Mouse (Mus musculus) forebrain, embryonic 13.5 days (tissue): ENCODE results near the gene Armc6. TPM values are rescaled to one million over a fixed set of nuclear protein-coding genes. Genes with fewer than 3 reads are reported as not detected.
A peak's percentile ranks its signal among the peaks of the same experiment; 100 is the strongest.

Experiments
- ATAC-seq: fragments of 200-750 bp; cut with Nextera tagmentation; 2 replicates; pipeline ENCODE4 v1.8.0; 2017
- H3K27ac ChIP-seq: fragments of 300-500 bp; sonication (generic); 2 replicates; pipeline ENCODE4 v1.5.1; 2015; ENCODE audit warnings: inconsistent platforms, mild to moderate bottlenecking, moderate library complexity
- H3K27me3 ChIP-seq: fragments of 300-500 bp; sonication (generic); 2 replicates; pipeline ENCODE4 v1.6.1; 2015; ENCODE audit warnings: mild to moderate bottlenecking, inconsistent platforms
- H3K36me3 ChIP-seq: fragments of 300-500 bp; sonication (generic); 2 replicates; pipeline ENCODE4 v1.6.1; 2015; ENCODE audit warnings: mild to moderate bottlenecking, inconsistent platforms; ENCODE audit not compliant: poor library complexity, severe bottlenecking
- H3K4me1 ChIP-seq: fragments of 300-500 bp; sonication (generic); 2 replicates; pipeline ENCODE4 v1.6.1; 2015; ENCODE audit warnings: inconsistent platforms
- H3K4me2 ChIP-seq: fragments of 300-500 bp; sonication (generic); 2 replicates; pipeline ENCODE4 v1.6.1; 2015; ENCODE audit warnings: inconsistent platforms, mild to moderate bottlenecking, moderate library complexity
- H3K4me3 ChIP-seq: fragments of 300-500 bp; sonication (generic); 2 replicates; pipeline ENCODE4 v1.5.1; 2015; ENCODE audit warnings: mild to moderate bottlenecking, inconsistent platforms
- H3K9ac ChIP-seq: fragments of 300-500 bp; sonication (generic); 2 replicates; pipeline ENCODE4 v1.6.1; 2015; ENCODE audit warnings: mild to moderate bottlenecking, inconsistent platforms
- H3K9me3 ChIP-seq: fragments of 300-500 bp; sonication (generic); replicated peaks from 2 replicates; pipeline ENCODE4 v1.6.1; 2016; ENCODE audit warnings: inconsistent platforms
- WGBS: fragments of 180-500 bp; shearing (Covaris S2); methylation state at CpG from one replicate; pipeline ENCODE4 v1.1.7; 2015; 5-methylcytosine and 5-hydroxymethylcytosine counted together
- polyA plus RNA-seq: library from polyadenylated mRNA; unstranded; fragments of >200 nt; fragmentation: Nextera tagmentation; extraction: Ambion mirVana; gene quantifications from 2 replicates; pipeline ENCODE4 v1.2.1, GENCODE M21; 2015

The Armc6 gene
- polyA plus RNA-seq, 1 experiment from 2014 or later, result 52.8 TPM

DNA sequence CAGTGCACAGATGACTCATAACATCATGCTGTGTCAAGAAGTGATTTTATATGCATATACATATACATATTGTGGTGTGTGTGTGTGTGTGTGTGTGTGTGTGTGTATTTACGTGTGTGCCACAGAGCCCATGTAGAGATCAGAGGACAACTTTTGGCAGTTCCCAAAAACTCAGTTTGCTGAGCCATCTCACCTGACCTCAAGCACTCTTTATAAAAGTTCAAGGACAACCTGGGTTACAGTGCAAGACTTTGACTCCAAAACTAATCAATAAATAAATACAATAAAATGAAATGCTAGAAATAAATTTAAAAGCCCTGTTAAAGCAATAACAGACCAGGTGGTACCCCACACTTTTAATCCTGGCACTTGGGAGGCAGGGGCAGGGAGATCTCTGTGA is 23.0 kb downstream of the Armc6 start:
- H3K4me1 ChIP-seq, result peaks cover 13% of the 10 kb centered on the region
- WGBS, result 100% methylated on average over 1 of the region's 1 CpGs
- H3K27me3 ChIP-seq, result peaks cover 42% of the 10 kb centered on the region
- no peaks in the 10 kb centered on the region for H3K9me3 ChIP-seq
- peak overlapping the region; percentile 63 for H3K9ac ChIP-seq
- H3K36me3 ChIP-seq, result no peaks in the 10 kb centered on the region
- H3K4me2 ChIP-seq, result peak overlapping the region; percentile 96
- ATAC-seq, result no peak
- H3K4me3 ChIP-seq, result peak overlapping the region; percentile 60
- no peak overlapping the region for H3K27ac ChIP-seq

DNA sequence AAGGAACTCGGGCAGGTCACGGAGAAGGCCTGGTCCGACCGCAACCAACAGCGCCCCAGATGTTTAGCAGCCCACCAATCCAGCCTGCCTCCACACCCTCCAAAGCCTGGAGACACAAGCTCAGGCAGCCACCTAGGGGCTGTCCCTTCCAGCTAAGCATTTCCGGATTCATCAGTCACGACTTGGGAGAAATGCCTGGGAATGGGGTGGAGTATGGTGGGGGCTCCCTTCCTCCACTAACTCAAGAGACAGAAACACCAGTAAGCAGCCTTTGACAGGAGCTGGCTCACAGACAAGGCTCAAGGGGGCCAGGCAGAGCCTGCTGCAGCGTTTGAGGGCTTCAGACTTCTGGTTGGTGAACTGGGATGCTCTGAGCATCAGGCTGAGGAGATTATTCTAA is 23.7 kb downstream of the Armc6 start:
- 39% methylated on average over 8 of the region's 8 CpGs for WGBS
- Histone ChIP-seq H3K4me2 (peak overlapping the region; percentile 96; the same call in 1 of the 2 replicates), H3K27me3 (peaks cover 41% of the 10 kb centered on the region), H3K27ac (no peak overlapping the region), H3K4me3 (0 out of 2 replicates have a peak overlapping the region, but pooled peaks have one; percentile 60), H3K36me3 (no peaks in the 10 kb centered on the region), H3K4me1 (peaks cover 13% of the 10 kb centered on the region), H3K9ac (no peak overlapping the region), H3K9me3 (no peaks in the 10 kb centered on the region)
- ATAC-seq, result no peak

DNA sequence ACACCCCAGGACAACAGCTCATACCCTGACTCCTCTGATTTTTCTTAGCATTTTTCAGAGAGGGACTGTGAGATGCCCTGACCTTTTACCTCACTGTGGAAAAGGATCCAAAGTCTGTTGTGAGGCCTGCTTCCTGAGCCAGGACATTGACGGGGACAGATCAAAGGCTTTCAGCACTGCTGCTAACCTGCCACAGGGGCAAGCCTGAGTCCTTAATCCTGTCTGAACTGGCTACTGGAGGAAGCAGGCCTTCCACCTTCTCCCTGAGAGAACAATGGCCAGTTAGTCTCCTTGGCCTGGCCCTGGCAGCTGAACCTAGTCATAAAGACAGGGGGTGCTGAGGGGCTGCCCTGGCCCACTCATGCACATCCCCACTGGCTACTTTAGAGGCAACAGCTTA is 26.1 kb downstream of the Armc6 start:
- H3K27ac ChIP-seq, result no peak overlapping the region
- H3K4me1 ChIP-seq, result peaks cover 10% of the 10 kb centered on the region
- H3K9me3 ChIP-seq, result no peaks in the 10 kb centered on the region
- no peaks in the 10 kb centered on the region for H3K36me3 ChIP-seq
- peaks cover 31% of the 10 kb centered on the region for H3K27me3 ChIP-seq
- H3K9ac ChIP-seq, result no peak overlapping the region
- no peak for ATAC-seq
- no peak overlapping the region for H3K4me2 ChIP-seq
- WGBS, result 21% methylated on average over 1 of the region's 1 CpGs
- no peak overlapping the region for H3K4me3 ChIP-seq

DNA sequence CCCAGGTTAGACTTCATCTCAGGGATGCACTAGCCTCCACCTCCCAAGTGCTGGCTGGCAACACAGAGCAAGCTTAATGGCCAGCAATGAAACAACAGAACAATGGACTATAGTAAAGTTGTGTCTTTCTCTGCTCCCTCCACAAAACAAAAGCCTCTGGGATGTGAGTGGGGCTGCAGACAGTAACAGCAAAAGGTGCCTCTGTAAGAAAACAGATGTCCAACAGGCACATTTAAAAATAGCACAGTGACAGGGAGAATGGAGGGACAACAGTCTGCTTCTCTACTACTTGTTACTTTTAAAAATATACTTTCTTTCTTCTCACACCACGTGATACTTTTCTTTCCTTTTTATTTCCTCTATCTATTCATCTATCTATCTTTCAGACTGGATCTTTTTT is 29.5 kb downstream of the Armc6 start:
- H3K9me3 ChIP-seq, result no peaks in the 10 kb centered on the region
- H3K4me3 ChIP-seq, result no peak overlapping the region
- no peak for ATAC-seq
- H3K27ac ChIP-seq, result no peak overlapping the region
- H3K4me1 ChIP-seq, result peaks cover 9% of the 10 kb centered on the region; the same call in 1 of the 2 replicates
- no peak overlapping the region for H3K4me2 ChIP-seq
- 80% methylated on average over 1 of the region's 1 CpGs for WGBS
- no peak overlapping the region for H3K9ac ChIP-seq
- peaks cover 15% of the 10 kb centered on the region for H3K27me3 ChIP-seq
- H3K36me3 ChIP-seq, result no peaks in the 10 kb centered on the region

DNA sequence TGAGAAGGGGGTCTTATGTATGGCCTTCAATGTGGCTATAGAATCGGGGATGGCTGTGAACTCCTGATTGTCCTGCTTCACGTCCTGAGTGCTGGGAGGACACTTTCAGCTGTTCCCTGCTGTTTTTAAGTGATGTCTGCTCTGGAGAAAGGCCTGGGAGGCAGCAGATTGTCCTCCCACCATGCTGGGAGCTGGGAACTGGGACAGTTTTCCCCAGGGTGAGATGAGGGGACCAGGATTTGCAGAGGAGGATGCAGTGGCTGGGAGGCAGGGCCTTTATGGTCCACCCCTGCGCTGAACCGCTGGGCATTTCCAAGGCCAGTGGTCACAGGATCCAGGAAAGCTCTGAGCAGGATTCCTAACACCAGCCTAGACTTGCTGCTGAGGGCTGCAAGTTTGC is 31.2 kb downstream of the Armc6 start:
- no peak for ATAC-seq
- no peaks in the 10 kb centered on the region for H3K9me3 ChIP-seq
- H3K36me3 ChIP-seq, result no peaks in the 10 kb centered on the region
- peaks cover 15% of the 10 kb centered on the region; the same call in 1 of the 2 replicates for H3K4me1 ChIP-seq
- 77% methylated on average over 4 of the region's 4 CpGs for WGBS
- H3K4me3 ChIP-seq, result no peak overlapping the region
- no peak overlapping the region for H3K9ac ChIP-seq
- 0 out of 2 replicates have a peak, but pooled peaks cover under 1% of the 10 kb centered on the region for H3K27me3 ChIP-seq
- H3K27ac ChIP-seq, result no peak overlapping the region
- no peak overlapping the region for H3K4me2 ChIP-seq

DNA sequence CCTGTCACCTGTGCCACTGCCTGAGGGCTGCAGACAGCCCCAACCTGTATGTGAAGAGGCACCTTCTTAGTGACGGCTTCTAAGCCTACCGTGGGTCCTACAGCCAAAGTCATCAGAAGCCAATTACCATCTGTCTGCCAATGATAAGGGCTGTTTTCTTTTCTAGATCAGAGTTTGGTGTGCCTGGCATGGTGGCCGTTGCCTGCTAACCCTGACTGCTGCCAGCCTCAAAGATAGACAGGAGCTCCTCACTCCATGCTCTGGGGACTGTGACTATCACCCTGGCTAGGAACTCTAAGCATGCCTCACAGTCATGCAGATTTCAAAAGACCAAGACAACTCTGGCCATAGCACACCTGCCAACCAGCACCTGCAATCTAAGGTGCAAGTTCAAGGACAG is 32.8 kb downstream of the Armc6 start:
- H3K4me1 ChIP-seq, result peaks cover 21% of the 10 kb centered on the region; the same call in 1 of the 2 replicates
- H3K27me3 ChIP-seq, result no peaks in the 10 kb centered on the region
- no peak overlapping the region for H3K4me2 ChIP-seq
- H3K36me3 ChIP-seq, result no peaks in the 10 kb centered on the region
- no peak overlapping the region for H3K4me3 ChIP-seq
- WGBS, result 90% methylated on average over 3 of the region's 3 CpGs
- no peak for ATAC-seq
- H3K9me3 ChIP-seq, result no peaks in the 10 kb centered on the region
- H3K9ac ChIP-seq, result no peak overlapping the region
- H3K27ac ChIP-seq, result no peak overlapping the region

DNA sequence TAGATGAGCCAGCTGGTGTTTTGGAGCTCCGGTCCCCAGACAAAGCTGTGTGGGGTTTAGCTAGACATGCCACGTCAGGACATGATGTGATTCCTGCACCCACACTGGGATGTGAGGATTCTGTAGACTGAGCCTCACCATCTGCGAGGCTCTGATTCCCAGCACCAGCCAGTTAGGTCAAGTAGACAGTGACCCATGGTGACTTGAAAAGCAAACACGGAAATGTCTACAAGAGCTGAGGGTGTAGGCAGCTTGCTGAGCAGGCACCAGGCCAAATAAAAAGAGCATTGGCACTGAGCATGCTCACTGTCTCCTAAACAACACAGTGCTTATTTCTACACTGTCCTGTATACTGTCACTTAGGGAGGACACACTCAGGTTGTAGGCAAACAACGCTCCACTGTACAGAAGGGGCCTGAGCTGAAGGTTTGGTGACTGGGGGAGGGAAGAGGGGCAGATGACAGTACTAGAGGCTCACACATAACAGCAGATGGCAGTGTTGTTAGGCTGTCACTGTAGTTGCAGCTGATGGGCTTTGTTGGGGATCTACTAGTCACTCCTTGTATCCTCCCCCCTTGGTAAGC is 34.1 kb downstream of the Armc6 start:
- H3K9me3 ChIP-seq, result no peaks in the 10 kb centered on the region
- H3K27ac ChIP-seq, result peak overlapping the region; percentile 48
- peak; percentile 67 for ATAC-seq
- peaks cover 21% of the 10 kb centered on the region; the same call in 1 of the 2 replicates for H3K4me1 ChIP-seq
- H3K4me2 ChIP-seq, result no peak overlapping the region
- no peaks in the 10 kb centered on the region for H3K36me3 ChIP-seq
- 72% methylated on average over 5 of the region's 5 CpGs for WGBS
- no peak overlapping the region for H3K4me3 ChIP-seq
- H3K9ac ChIP-seq, result no peak overlapping the region
- no peaks in the 10 kb centered on the region for H3K27me3 ChIP-seq

DNA sequence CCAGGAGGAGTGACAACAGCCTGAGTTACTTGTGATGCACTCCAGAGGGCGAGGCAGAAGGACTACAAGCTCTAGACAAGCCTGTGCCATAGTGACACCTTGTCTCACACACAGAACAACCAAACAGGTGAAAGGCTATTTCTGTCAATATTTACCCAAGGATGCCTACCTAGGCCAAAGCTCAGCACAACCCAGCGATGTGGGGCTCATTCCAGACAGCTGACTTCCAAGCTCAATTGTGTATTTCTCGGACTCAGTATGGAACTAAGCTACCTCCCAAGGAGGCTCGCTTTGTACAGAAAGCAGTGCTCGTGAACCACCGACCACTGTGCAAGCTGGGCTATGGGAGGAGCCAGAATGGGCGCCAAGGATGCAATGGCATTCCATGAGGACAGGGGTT is 36.7 kb downstream of the Armc6 start:
- no peaks in the 10 kb centered on the region for H3K9me3 ChIP-seq
- 35% methylated on average over 7 of the region's 7 CpGs for WGBS

DNA sequence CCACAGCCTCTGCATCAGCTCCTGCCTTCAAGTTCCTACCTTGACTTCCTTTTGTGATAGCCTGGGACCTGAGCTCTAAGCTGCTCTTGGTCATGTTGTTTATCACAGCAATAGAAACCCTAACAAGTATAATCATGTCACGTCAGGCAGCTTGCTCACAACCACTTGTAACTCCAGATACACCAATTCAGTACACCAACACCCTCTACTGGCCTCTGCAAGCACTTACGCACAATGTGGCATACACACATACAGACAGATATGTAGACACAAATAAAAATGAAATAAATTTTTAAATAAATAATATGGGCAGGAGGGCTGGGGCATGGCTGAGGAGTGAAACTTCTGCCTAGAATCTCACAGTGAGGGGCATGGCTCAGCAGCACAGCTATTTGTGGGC is 38.5 kb downstream of the Armc6 start:
- H3K36me3 ChIP-seq, result no peaks in the 10 kb centered on the region
- H3K27ac ChIP-seq, result no peak overlapping the region
- no peak for ATAC-seq

More for the DNA sequence above, 36.7 kb downstream of the Armc6 start:
- Histone ChIP-seq H3K4me2 (no peak overlapping the region), H3K4me3 (no peak overlapping the region), H3K36me3 (no peaks in the 10 kb centered on the region), H3K9ac (peak overlapping the region; percentile 34), H3K4me1 (peaks cover 21% of the 10 kb centered on the region; the same call in 1 of the 2 replicates), H3K27ac (no peak overlapping the region), H3K27me3 (no peaks in the 10 kb centered on the region)
- no peak for ATAC-seq

DNA sequence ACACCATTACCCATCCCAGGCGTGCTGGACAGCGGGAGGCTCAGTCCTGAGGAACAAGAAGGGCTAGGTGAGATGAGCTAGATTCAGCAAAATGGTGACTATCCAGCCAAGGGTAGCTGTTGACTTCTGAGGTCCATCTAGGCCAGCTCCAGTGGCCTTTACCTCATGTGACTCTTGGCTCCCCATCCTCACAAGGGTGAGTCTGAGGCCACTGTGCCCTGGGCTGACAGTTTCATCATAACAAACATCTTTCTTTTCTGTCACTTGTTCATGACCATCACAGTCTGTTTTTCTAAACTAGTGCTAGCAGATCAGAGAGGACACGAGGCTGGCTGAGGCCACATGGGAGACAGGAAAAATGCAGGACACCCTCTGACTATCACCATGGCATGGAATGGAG is 40.1 kb downstream of the Armc6 start:
- no peak for ATAC-seq
- H3K27ac ChIP-seq, result no peak overlapping the region
- H3K4me1 ChIP-seq, result peaks cover 12% of the 10 kb centered on the region; the same call in 1 of the 2 replicates
- 89% methylated on average over 3 of the region's 3 CpGs for WGBS
- H3K27me3 ChIP-seq, result no peaks in the 10 kb centered on the region
- no peak overlapping the region; the same call in 1 of the 2 replicates for H3K9ac ChIP-seq
- H3K36me3 ChIP-seq, result no peaks in the 10 kb centered on the region
- no peaks in the 10 kb centered on the region for H3K9me3 ChIP-seq
- no peak overlapping the region for H3K4me3 ChIP-seq
- H3K4me2 ChIP-seq, result no peak overlapping the region

More for the DNA sequence above, 38.5 kb downstream of the Armc6 start:
- Histone ChIP-seq H3K27me3 (no peaks in the 10 kb centered on the region), H3K9me3 (no peaks in the 10 kb centered on the region), H3K4me2 (no peak overlapping the region), H3K4me3 (no peak overlapping the region), H3K4me1 (peaks cover 20% of the 10 kb centered on the region; the same call in 1 of the 2 replicates), H3K9ac (no peak overlapping the region)
- WGBS, result 76% methylated on average over 2 of the region's 2 CpGs

DNA sequence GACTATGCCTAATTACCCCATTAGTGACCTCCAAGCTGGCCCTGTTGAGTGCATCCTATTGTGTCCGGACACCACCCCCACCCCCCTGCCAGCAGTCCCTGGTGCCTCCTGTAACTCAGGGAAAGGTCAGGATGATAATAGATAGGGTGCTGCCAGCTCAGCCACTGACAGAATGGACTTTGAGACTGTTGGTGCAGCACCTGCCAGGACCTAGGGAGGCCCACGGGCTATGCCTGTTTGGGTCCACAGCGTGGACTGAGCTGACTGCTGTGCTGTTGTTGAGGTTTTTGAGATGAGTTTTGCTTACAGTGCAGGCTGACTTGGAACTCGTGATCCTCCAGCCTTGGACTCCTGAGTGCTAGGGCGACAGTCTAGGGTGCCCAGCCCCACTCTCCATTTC is 41.0 kb downstream of the Armc6 start:
- Histone ChIP-seq H3K9ac (peak overlapping the region; percentile 16; the same call in 1 of the 2 replicates), H3K4me1 (peaks cover 7% of the 10 kb centered on the region; the same call in 1 of the 2 replicates), H3K27me3 (no peaks in the 10 kb centered on the region), H3K9me3 (no peaks in the 10 kb centered on the region), H3K4me2 (no peak overlapping the region), H3K4me3 (no peak overlapping the region), H3K27ac (no peak overlapping the region), H3K36me3 (no peaks in the 10 kb centered on the region)
- no peak for ATAC-seq
- 74% methylated on average over 5 of the region's 5 CpGs for WGBS

DNA sequence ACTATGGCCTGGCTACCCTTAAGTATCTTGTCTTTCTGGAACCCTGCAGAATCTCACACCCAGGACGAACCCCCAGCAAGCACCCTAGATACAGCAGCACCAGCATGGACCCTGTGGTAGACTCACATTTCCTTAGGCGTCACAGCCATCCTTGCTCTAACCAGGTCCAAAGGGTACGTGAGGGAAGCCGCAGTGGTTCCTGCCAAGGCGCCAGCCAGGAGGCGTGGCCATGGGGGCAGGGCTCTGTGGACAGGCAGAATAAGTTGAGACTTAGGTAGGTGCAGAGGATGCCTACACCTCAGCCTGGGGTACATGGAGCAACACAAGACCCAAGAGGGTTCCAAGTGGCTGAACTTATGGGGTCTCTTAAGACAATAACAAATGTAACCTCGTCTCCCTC is 45.6 kb downstream of the Armc6 start:
- ATAC-seq, result no peak
- Histone ChIP-seq H3K4me2 (no peak overlapping the region), H3K27ac (no peak overlapping the region), H3K36me3 (0 out of 2 replicates have a peak, but pooled peaks cover 4% of the 10 kb centered on the region), H3K27me3 (no peaks in the 10 kb centered on the region), H3K9ac (no peak overlapping the region), H3K4me3 (no peak overlapping the region), H3K9me3 (no peaks in the 10 kb centered on the region), H3K4me1 (no peaks in the 10 kb centered on the region)
- 69% methylated on average over 7 of the region's 7 CpGs for WGBS

DNA sequence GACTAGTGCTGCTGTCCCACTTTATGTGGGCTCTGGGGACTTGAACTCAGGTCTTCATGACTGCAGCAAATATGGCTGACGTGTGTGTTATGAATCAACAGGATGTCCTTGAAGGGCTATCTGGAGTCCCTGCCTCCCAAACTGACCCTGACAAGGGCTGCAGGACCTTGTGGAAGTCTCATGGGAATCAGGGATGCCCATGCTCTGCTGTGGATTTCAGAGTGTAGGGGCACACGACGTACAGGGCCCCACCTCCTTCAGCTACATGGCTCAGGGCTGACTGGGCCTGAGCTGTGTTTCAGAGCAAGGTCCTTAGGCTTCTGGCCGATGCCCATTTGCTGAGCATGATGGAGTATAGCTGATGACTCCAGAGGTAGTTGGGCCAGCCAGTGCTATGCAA is 51.1 kb downstream of the Armc6 start:
- H3K9me3 ChIP-seq, result no peaks in the 10 kb centered on the region
- no peak overlapping the region for H3K9ac ChIP-seq
- H3K4me2 ChIP-seq, result no peak overlapping the region
- no peak overlapping the region for H3K4me3 ChIP-seq
- 93% methylated on average over 4 of the region's 4 CpGs for WGBS
- H3K27me3 ChIP-seq, result no peaks in the 10 kb centered on the region
- ATAC-seq, result no peak
- H3K4me1 ChIP-seq, result no peaks in the 10 kb centered on the region
- H3K27ac ChIP-seq, result no peak overlapping the region
- H3K36me3 ChIP-seq, result peaks cover 48% of the 10 kb centered on the region
